Mouse (Mus musculus): Measurements from ENCODE around the gene Mkrn3.

DNA sequence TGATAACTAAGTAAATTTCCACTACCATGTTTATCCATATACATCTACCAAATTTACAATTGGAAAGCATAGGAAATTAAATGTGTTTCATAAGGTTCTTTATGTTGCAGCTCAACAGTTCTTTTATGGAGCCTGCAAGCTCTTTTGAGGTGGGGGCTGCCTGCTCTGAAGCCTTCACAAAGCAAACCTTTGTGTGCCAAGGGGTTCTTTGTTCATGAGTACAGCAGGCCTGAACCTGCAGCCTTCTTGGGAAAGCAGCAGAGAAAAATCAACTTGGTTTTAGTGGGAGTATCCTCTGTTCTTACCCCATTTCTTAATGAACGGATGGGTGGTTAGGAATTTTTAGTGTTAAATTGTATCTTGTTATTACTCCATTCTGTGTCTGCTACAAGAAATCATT is 4.7 kb downstream of the Mkrn3 start:
- TF ChIP-seq POLR2A (IDR thresholded peaks at IDR 0.05; ENCODE audit: control insufficient read depth in 1 of 2, insufficient read depth in 1 of 2, low read depth in 1 of 2, low read length in 2 of 2, poor library complexity in 1 of 2) (no peak), CTCF (IDR thresholded peaks at IDR 0.05 in 2 of 3, conservative IDR thresholded peaks at IDR 0.05 in 1 of 3; ENCODE audit: control insufficient read depth in 1 of 3, insufficient read depth in 1 of 3, low read depth in 2 of 3, low read length in 3 of 3, poor library complexity in 1 of 3, severe bottlenecking in 1 of 3) (no peak), BHLHE40 (IDR thresholded peaks at IDR 0.05; ENCODE audit: borderline replicate concordance, low read depth, low read length) (no peak), GABPA (IDR thresholded peaks at IDR 0.05; ENCODE audit: low read depth, low read length) (no peak), TAL1 (IDR thresholded peaks at IDR 0.05; ENCODE audit: low read length) (no peak), POLR2AphosphoS2 (IDR thresholded peaks at IDR 0.05; ENCODE audit: low read length) (no peak), ZNF384 (IDR thresholded peaks at IDR 0.05; ENCODE audit: low read depth, low read length) (no peak), EP300 (IDR thresholded peaks at IDR 0.05; ENCODE audit: low read depth in 1 of 2, low read length in 2 of 2) (no peak), MAZ (IDR thresholded peaks at IDR 0.05; ENCODE audit: low read depth, low read length) (no peak), USF1 (IDR thresholded peaks at IDR 0.05; ENCODE audit: low read depth, low read length) (no peak), KAT2A (conservative IDR thresholded peaks at IDR 0.05; ENCODE audit: low read depth, low read length) (no peak), HCFC1 (IDR thresholded peaks at IDR 0.05; ENCODE audit: low read depth, low read length) (no peak), ZKSCAN1 (IDR thresholded peaks at IDR 0.05; ENCODE audit: low read depth, low read length) (no peak), ELF1 (IDR thresholded peaks at IDR 0.05; ENCODE audit: low read depth, low read length) (no peak)
